Mouse (Mus musculus): ENCODE measurements around the gene Cnot1.

GRCm38 (mm10) chr8:95714367-95714766 lies 92.9 kb downstream of the Cnot1 start:
- TF ChIP-seq CTCF (IDR thresholded peaks at IDR 0.05; ENCODE audit: low read depth) = no peak
- TF ChIP-seq EP300 (IDR thresholded peaks at IDR 0.05; ENCODE audit: low read depth) = no peak
